ENCODE assay signal across 16 mouse cellular contexts in genomic region chrX:85771303-85771702, GRCm38 (mm10). TPM values are rescaled to one million over a fixed set of nuclear protein-coding genes. Genes with fewer than 3 reads are reported as not detected.
A peak's percentile ranks its signal among the peaks of the same experiment; 100 is the strongest.
DNase-seq lines count a peak whose midpoint lies in the region; TF ChIP-seq lines count a peak whose summit lies in the region.
"Had no signal": no experiment of that assay in that cellular context is flagged by ENCODE, and none has a peak within 500 bp of the region (broad histone marks: within the 10 kb centered on the region; RNA-seq: fewer than 3 reads in every experiment).

No protein-coding gene starts in this region.

- 49% methylated on average over 3 of the region's 3 CpGs for WGBS in kidney, adult 2 months

- no peaks in the 10 kb centered on the region for H3K4me1 ChIP-seq in kidney, adult 2 months (ENCODE audit: control insufficient read depth, insufficient read depth, low read length)
- H3K4me1 ChIP-seq in CH12.LX (ENCODE audit: control insufficient read depth in 1 of 2, insufficient read depth in 2 of 2), result peaks cover 0 to 24% of the 10 kb centered on the region in 2 experiments; a peak in 2 of 4 replicates
- H3K4me1 ChIP-seq: forebrain, embryonic 12.5 days; heart, embryonic 12.5 days; hindbrain, embryonic 10.5 days had no signal

- 0 out of 2 replicates have a peak, but pooled peaks have one; percentile 10 for TF ChIP-seq EP300 in CH12.LX (IDR thresholded peaks at IDR 0.05; ENCODE audit: low read length)

- H3K27me3 ChIP-seq in kidney, adult 2 months (replicated peaks; ENCODE audit: control insufficient read depth, insufficient read depth, low read length), result no peaks in the 10 kb centered on the region
- no peaks in the 10 kb centered on the region for H3K27me3 ChIP-seq in CH12.LX (replicated peaks)
- H3K27me3 ChIP-seq: forebrain, embryonic 12.5 days; heart, embryonic 12.5 days had no signal

- H3K36me3 ChIP-seq in kidney, adult 2 months (ENCODE audit: control insufficient read depth, insufficient read depth, low read length), result no peaks in the 10 kb centered on the region
- H3K36me3 ChIP-seq in CH12.LX (replicated peaks in 1 of 2; ENCODE audit: control insufficient read depth in 1 of 2, insufficient read depth in 1 of 2, low read length in 1 of 2), result peaks cover 0 to 1% of the 10 kb centered on the region in 2 experiments
- H3K36me3 ChIP-seq: forebrain, embryonic 12.5 days; heart, embryonic 12.5 days; hindbrain, embryonic 10.5 days had no signal

- H3K9ac ChIP-seq in CH12.LX (ENCODE audit: insufficient read depth, low read depth), result no peak overlapping the region; the same call in 1 of the 2 replicates
- H3K9ac ChIP-seq: forebrain, embryonic 12.5 days; heart, embryonic 12.5 days; hindbrain, embryonic 14.5 days had no signal

- H3K9me3 ChIP-seq in CH12.LX (replicated peaks; ENCODE audit: low read length), result no peaks in the 10 kb centered on the region
- H3K9me3 ChIP-seq: forebrain, embryonic 12.5 days; G1E; heart, embryonic 12.5 days; hindbrain, embryonic 10.5 days had no signal

- no peak for TF ChIP-seq RAD21 in CH12.LX (IDR thresholded peaks at IDR 0.05; ENCODE audit: low read depth, low read length)

- no peak for TF ChIP-seq CTCF in kidney, adult 2 months (conservative IDR thresholded peaks at IDR 0.05; ENCODE audit: insufficient read depth, insufficient read length, low read depth, low read length)
- no peak for TF ChIP-seq CTCF in CH12.LX (conservative IDR thresholded peaks at IDR 0.05 in 1 of 2, IDR thresholded peaks at IDR 0.05 in 1 of 2; ENCODE audit: low read depth in 2 of 2, low read length in 2 of 2)

- in situ Hi-C loops in CH12.LX (cut with MboI; ENCODE audit: low pct_ligation_motif_present, low pct_unique_long_range_greater_than_20kb, low sequenced_read_pairs), result loop anchor here (10.0 kb wide), 1 partner anchor 103 kb away; the partner anchor contains the start of gene 5430427O19Rik

- dilution Hi-C loops in CH12.LX (cut with MboI; ENCODE audit: extremely low pct_ligation_motif_present, extremely low pct_unique_long_range_greater_than_20kb, low sequenced_read_pairs), result no loop called here

- peak; percentile 16 for DNase-seq in kidney, adult 2 months
- DNase-seq in kidney, postnatal 10 days, result no peak
- DNase-seq in CH12.LX (ENCODE audit: extremely low read depth), result no peak
- peak; percentile 43 for DNase-seq in fat pad, adult 2 months (ENCODE audit: extremely low read depth, low read depth, low spot score)
- no peak for DNase-seq in embryo, embryonic 9.5 days (ENCODE audit: extremely low spot score)
- DNase-seq in spleen, adult 12 weeks (ENCODE audit: low spot score), result no peak
- DNase-seq: adrenal gland, postnatal 14 days; cerebellum, adult 11-12 months; cerebellum, adult 9-11 months; cerebellum, postnatal 36 days; gastrocnemius, postnatal 10 days had no signal

- peak overlapping the region; percentile 46; the same call in 1 of the 2 replicates for H3K27ac ChIP-seq in kidney, adult 2 months (ENCODE audit: insufficient read depth, low read depth, low read length)
- no peak overlapping the region for H3K27ac ChIP-seq in CH12.LX (ENCODE audit: insufficient read depth, low read depth)
- H3K27ac ChIP-seq: forebrain, embryonic 12.5 days; hindbrain, embryonic 10.5 days; hindbrain, embryonic 14.5 days had no signal

- no peak for TF ChIP-seq POLR2A in kidney, adult 2 months (IDR thresholded peaks at IDR 0.05; ENCODE audit: low read depth, low read length)
- no peak for TF ChIP-seq POLR2A in CH12.LX (IDR thresholded peaks at IDR 0.05; ENCODE audit: low read depth, low read length)

- H3K79me2 ChIP-seq in CH12.LX (replicated peaks; ENCODE audit: control insufficient read depth, extremely low read depth, insufficient read depth, poor library complexity, severe bottlenecking), result peaks cover 23% of the 10 kb centered on the region

- no peak overlapping the region for H3K4me3 ChIP-seq in kidney, adult 2 months (ENCODE audit: insufficient read depth, low read depth, low read length)
- H3K4me3 ChIP-seq in CH12.LX (replicated peaks in 1 of 3; ENCODE audit: low read depth in 2 of 3, low read length in 2 of 3, poor library complexity in 1 of 3), result no peak overlapping the region
- H3K4me3 ChIP-seq: forebrain, embryonic 12.5 days; heart, embryonic 12.5 days; hindbrain, embryonic 10.5 days had no signal

- H3K4me2 ChIP-seq in CH12.LX (ENCODE audit: insufficient read depth, low read depth, poor library complexity, severe bottlenecking), result peak overlapping the region; percentile 61
- H3K4me2 ChIP-seq: forebrain, embryonic 12.5 days; heart, embryonic 12.5 days; hindbrain, embryonic 14.5 days had no signal

TF ChIP-seq in CH12.LX, 34 proteins besides CTCF, POLR2A, EP300 and RAD21:
- TF ChIP-seq ZNF384 (IDR thresholded peaks at IDR 0.05; ENCODE audit: low read depth, low read length) (peak; percentile 36), IRF4 (IDR thresholded peaks at IDR 0.05; ENCODE audit: low read depth, low read length) (peak; percentile 29; the same call in 1 of the 2 replicates), POLR2AphosphoS2 (IDR thresholded peaks at IDR 0.05; ENCODE audit: low read depth, low read length) (no peak)

RNA-seq across cellular contexts. Expression of gene Gk, which starts 5.3 kb away (rescaled TPM):
- 53.7 and 64.0 TPM in 2 replicates for polyA plus RNA-seq in kidney, adult 2 months (2012; rRNA removed)
- total RNA-seq in CH12.LX (2012; rRNA removed) (19.8 and 24.3 TPM in 2 replicates), CH12.LX (2014; rRNA removed) (29.6 and 34.9 TPM in 2 replicates)
- polyA plus RNA-seq in CH12.LX (2012; ENCODE audit: insufficient read length, low read depth), result 12.9 and 18.2 TPM in 2 replicates

Comparison
In these comparisons a context has a peak if more than half of its experiments do, and no peak if none do; other contexts are left out.
1. DNase-seq: peak in kidney, adult 2 months (single experiment) and fat pad, adult 2 months (single experiment); none in kidney, postnatal 10 days (single experiment), CH12.LX (single experiment), embryo, embryonic 9.5 days (single experiment) and spleen, adult 12 weeks (single experiment).